Mouse (Mus musculus): ENCODE results near the gene Sowahc. TPM values are rescaled to one million over a fixed set of nuclear protein-coding genes. Genes with fewer than 3 reads are reported as not detected.

Gene Sowahc
- polyA plus RNA-seq, 1 experiment from 2014 or later, result 10.2 TPM

- ATAC-seq (ENCODE audit: insufficient number of reproducible peaks, low FRiP score, low TSS enrichment, low read depth) (no peak), DNase-seq (ENCODE audit: low spot score) (no peak)
- no peaks in the 10 kb centered on the region for H3K27me3 ChIP-seq (ENCODE audit: control insufficient read depth, insufficient read depth, low read length)
- H3K27ac ChIP-seq (replicated peaks; ENCODE audit: low read depth, low read length), result no peak overlapping the region
- no peaks in the 10 kb centered on the region for H3K36me3 ChIP-seq (ENCODE audit: control insufficient read depth, insufficient read depth, low read length)
- no peaks in the 10 kb centered on the region for H3K9me3 ChIP-seq (ENCODE audit: control insufficient read depth, low read length)
- no peak overlapping the region for H3K9ac ChIP-seq (ENCODE audit: low read length)
- H3K4me2 ChIP-seq (ENCODE audit: low read depth, severe bottlenecking), result no peak overlapping the region
- H3K4me3 ChIP-seq (ENCODE audit: low read depth, low read length), result no peak overlapping the region
- no peaks in the 10 kb centered on the region for H3K4me1 ChIP-seq (ENCODE audit: control insufficient read depth, insufficient read depth, low read length)
- WGBS, result 45% methylated on average over 3 of the region's 3 CpGs
These were observed 16.0 kb downstream of the Sowahc start for GRCm38 (mm10) chr10:59237757-59238156.

- no peak for ATAC-seq (ENCODE audit: insufficient number of reproducible peaks, low FRiP score, low TSS enrichment, low read depth)
- Histone ChIP-seq H3K4me2 (ENCODE audit: low read depth, severe bottlenecking) (no peak overlapping the region), H3K9me3 (ENCODE audit: control insufficient read depth, low read length) (no peaks in the 10 kb centered on the region), H3K27ac (replicated peaks; ENCODE audit: low read depth, low read length) (no peak overlapping the region), H3K9ac (ENCODE audit: low read length) (no peak overlapping the region), H3K4me1 (ENCODE audit: control insufficient read depth, insufficient read depth, low read length) (no peaks in the 10 kb centered on the region), H3K4me3 (ENCODE audit: low read depth, low read length) (no peak overlapping the region), H3K36me3 (ENCODE audit: control insufficient read depth, insufficient read depth, low read length) (no peaks in the 10 kb centered on the region), H3K27me3 (ENCODE audit: control insufficient read depth, insufficient read depth, low read length) (no peaks in the 10 kb centered on the region)
- DNase-seq (ENCODE audit: low spot score), result no peak
- 69% methylated on average over 3 of the region's 3 CpGs for WGBS
These were observed 19.4 kb downstream of the Sowahc start for GRCm38 (mm10) chr10:59241141-59241541.

- no peaks in the 10 kb centered on the region for H3K27me3 ChIP-seq (ENCODE audit: control insufficient read depth, insufficient read depth, low read length)
- no peaks in the 10 kb centered on the region for H3K36me3 ChIP-seq (ENCODE audit: control insufficient read depth, insufficient read depth, low read length)
- 81% methylated on average over 3 of the region's 3 CpGs for WGBS
- no peak overlapping the region for H3K4me3 ChIP-seq (ENCODE audit: low read depth, low read length)
- no peak overlapping the region for H3K27ac ChIP-seq (replicated peaks; ENCODE audit: low read depth, low read length)
- H3K4me1 ChIP-seq (ENCODE audit: control insufficient read depth, insufficient read depth, low read length), result no peaks in the 10 kb centered on the region
- no peaks in the 10 kb centered on the region for H3K9me3 ChIP-seq (ENCODE audit: control insufficient read depth, low read length)
- DNase-seq (ENCODE audit: low spot score) (no peak), ATAC-seq (ENCODE audit: insufficient number of reproducible peaks, low FRiP score, low TSS enrichment, low read depth) (no peak)
- no peak overlapping the region for H3K9ac ChIP-seq (ENCODE audit: low read length)
- H3K4me2 ChIP-seq (ENCODE audit: low read depth, severe bottlenecking), result no peak overlapping the region
These were observed 27.8 kb downstream of the Sowahc start for GRCm38 (mm10) chr10:59249531-59249930.

- WGBS, result 89% methylated on average over 2 of the region's 2 CpGs
- DNase-seq (ENCODE audit: low spot score), result no peak
- H3K4me1 ChIP-seq (ENCODE audit: control insufficient read depth, insufficient read depth, low read length), result no peaks in the 10 kb centered on the region
- H3K27me3 ChIP-seq (ENCODE audit: control insufficient read depth, insufficient read depth, low read length), result no peaks in the 10 kb centered on the region
- no peak overlapping the region for H3K4me2 ChIP-seq (ENCODE audit: low read depth, severe bottlenecking)
- no peak overlapping the region for H3K9ac ChIP-seq (ENCODE audit: low read length)
- H3K9me3 ChIP-seq (ENCODE audit: control insufficient read depth, low read length), result no peaks in the 10 kb centered on the region
- no peaks in the 10 kb centered on the region for H3K36me3 ChIP-seq (ENCODE audit: control insufficient read depth, insufficient read depth, low read length)
- no peak overlapping the region for H3K27ac ChIP-seq (replicated peaks; ENCODE audit: low read depth, low read length)
- no peak for ATAC-seq (ENCODE audit: insufficient number of reproducible peaks, low FRiP score, low TSS enrichment, low read depth)
- H3K4me3 ChIP-seq (ENCODE audit: low read depth, low read length), result no peak overlapping the region
These were observed 28.9 kb downstream of the Sowahc start for GRCm38 (mm10) chr10:59250679-59251078.

- no peak overlapping the region for H3K27ac ChIP-seq (replicated peaks; ENCODE audit: low read depth, low read length)
- H3K4me1 ChIP-seq (ENCODE audit: control insufficient read depth, insufficient read depth, low read length), result no peaks in the 10 kb centered on the region
- WGBS, result 83% methylated on average over 2 of the region's 2 CpGs
- H3K9me3 ChIP-seq (ENCODE audit: control insufficient read depth, low read length), result no peaks in the 10 kb centered on the region
- no peak overlapping the region for H3K4me3 ChIP-seq (ENCODE audit: low read depth, low read length)
- H3K36me3 ChIP-seq (ENCODE audit: control insufficient read depth, insufficient read depth, low read length), result no peaks in the 10 kb centered on the region
- no peak overlapping the region for H3K9ac ChIP-seq (ENCODE audit: low read length)
- no peak for DNase-seq (ENCODE audit: low spot score)
- H3K27me3 ChIP-seq (ENCODE audit: control insufficient read depth, insufficient read depth, low read length), result no peaks in the 10 kb centered on the region
- no peak for ATAC-seq (ENCODE audit: insufficient number of reproducible peaks, low FRiP score, low TSS enrichment, low read depth)
- no peak overlapping the region for H3K4me2 ChIP-seq (ENCODE audit: low read depth, severe bottlenecking)
These were observed 30.2 kb downstream of the Sowahc start for GRCm38 (mm10) chr10:59251980-59252379.

GRCm38 (mm10) chr10:59252396-59252795 is 30.6 kb downstream of the Sowahc start:
- no peak for DNase-seq (ENCODE audit: low spot score)
- WGBS, result 65% methylated on average over 8 of the region's 8 CpGs
- no peak for ATAC-seq (ENCODE audit: insufficient number of reproducible peaks, low FRiP score, low TSS enrichment, low read depth)
- Histone ChIP-seq H3K36me3 (ENCODE audit: control insufficient read depth, insufficient read depth, low read length) (no peaks in the 10 kb centered on the region), H3K9ac (ENCODE audit: low read length) (no peak overlapping the region), H3K4me3 (ENCODE audit: low read depth, low read length) (no peak overlapping the region), H3K4me2 (ENCODE audit: low read depth, severe bottlenecking) (no peak overlapping the region), H3K27ac (replicated peaks; ENCODE audit: low read depth, low read length) (no peak overlapping the region), H3K27me3 (ENCODE audit: control insufficient read depth, insufficient read depth, low read length) (no peaks in the 10 kb centered on the region), H3K9me3 (ENCODE audit: control insufficient read depth, low read length) (no peaks in the 10 kb centered on the region), H3K4me1 (ENCODE audit: control insufficient read depth, insufficient read depth, low read length) (no peaks in the 10 kb centered on the region)

- no peak for ATAC-seq (ENCODE audit: insufficient number of reproducible peaks, low FRiP score, low TSS enrichment, low read depth)
These were observed 31.9 kb downstream of the Sowahc start for GRCm38 (mm10) chr10:59253541-59254079.

GRCm38 (mm10) chr10:59256533-59256932 is 34.8 kb downstream of the Sowahc start:
- no peaks in the 10 kb centered on the region for H3K27me3 ChIP-seq (ENCODE audit: control insufficient read depth, insufficient read depth, low read length)
- no peak overlapping the region for H3K9ac ChIP-seq (ENCODE audit: low read length)
- no peaks in the 10 kb centered on the region for H3K36me3 ChIP-seq (ENCODE audit: control insufficient read depth, insufficient read depth, low read length)
- H3K9me3 ChIP-seq (ENCODE audit: control insufficient read depth, low read length), result no peaks in the 10 kb centered on the region
- H3K4me3 ChIP-seq (ENCODE audit: low read depth, low read length), result no peak overlapping the region
- ATAC-seq (ENCODE audit: insufficient number of reproducible peaks, low FRiP score, low TSS enrichment, low read depth) (no peak), DNase-seq (ENCODE audit: low spot score) (no peak)
- no peaks in the 10 kb centered on the region; the same call in 1 of the 2 replicates for H3K4me1 ChIP-seq (ENCODE audit: control insufficient read depth, insufficient read depth, low read length)
- WGBS, result 89% methylated on average over 2 of the region's 2 CpGs
- H3K4me2 ChIP-seq (ENCODE audit: low read depth, severe bottlenecking), result no peak overlapping the region
- no peak overlapping the region for H3K27ac ChIP-seq (replicated peaks; ENCODE audit: low read depth, low read length)

More at GRCm38 (mm10) chr10:59253541-59254079, 31.9 kb downstream of the Sowahc start:
- Histone ChIP-seq H3K27ac (replicated peaks; ENCODE audit: low read depth, low read length) (no peak overlapping the region), H3K9ac (ENCODE audit: low read length) (no peak overlapping the region), H3K9me3 (ENCODE audit: control insufficient read depth, low read length) (no peaks in the 10 kb centered on the region), H3K27me3 (ENCODE audit: control insufficient read depth, insufficient read depth, low read length) (no peaks in the 10 kb centered on the region), H3K4me2 (ENCODE audit: low read depth, severe bottlenecking) (no peak overlapping the region), H3K36me3 (ENCODE audit: control insufficient read depth, insufficient read depth, low read length) (no peaks in the 10 kb centered on the region), H3K4me3 (ENCODE audit: low read depth, low read length) (no peak overlapping the region), H3K4me1 (ENCODE audit: control insufficient read depth, insufficient read depth, low read length) (no peaks in the 10 kb centered on the region)
- no peak for DNase-seq (ENCODE audit: low spot score)
- WGBS, result 70% methylated on average over 8 of the region's 8 CpGs

- H3K27ac ChIP-seq (replicated peaks; ENCODE audit: low read depth, low read length), result no peak overlapping the region
- ATAC-seq (ENCODE audit: insufficient number of reproducible peaks, low FRiP score, low TSS enrichment, low read depth) (no peak), DNase-seq (ENCODE audit: low spot score) (no peak)
- no peaks in the 10 kb centered on the region for H3K27me3 ChIP-seq (ENCODE audit: control insufficient read depth, insufficient read depth, low read length)
- WGBS, result 53% methylated on average over 6 of the region's 6 CpGs
- no peaks in the 10 kb centered on the region for H3K9me3 ChIP-seq (ENCODE audit: control insufficient read depth, low read length)
- H3K36me3 ChIP-seq (ENCODE audit: control insufficient read depth, insufficient read depth, low read length), result no peaks in the 10 kb centered on the region
- no peaks in the 10 kb centered on the region; the same call in 1 of the 2 replicates for H3K4me1 ChIP-seq (ENCODE audit: control insufficient read depth, insufficient read depth, low read length)
- no peak overlapping the region for H3K9ac ChIP-seq (ENCODE audit: low read length)
- H3K4me2 ChIP-seq (ENCODE audit: low read depth, severe bottlenecking), result no peak overlapping the region
- H3K4me3 ChIP-seq (ENCODE audit: low read depth, low read length), result no peak overlapping the region
These were observed 37.8 kb downstream of the Sowahc start for GRCm38 (mm10) chr10:59259572-59259971.

Data from limb, embryonic 11.5 days (tissue).